Mouse (Mus musculus): ENCODE data around the gene Fbrsl1.

Gene Fbrsl1

DNA sequence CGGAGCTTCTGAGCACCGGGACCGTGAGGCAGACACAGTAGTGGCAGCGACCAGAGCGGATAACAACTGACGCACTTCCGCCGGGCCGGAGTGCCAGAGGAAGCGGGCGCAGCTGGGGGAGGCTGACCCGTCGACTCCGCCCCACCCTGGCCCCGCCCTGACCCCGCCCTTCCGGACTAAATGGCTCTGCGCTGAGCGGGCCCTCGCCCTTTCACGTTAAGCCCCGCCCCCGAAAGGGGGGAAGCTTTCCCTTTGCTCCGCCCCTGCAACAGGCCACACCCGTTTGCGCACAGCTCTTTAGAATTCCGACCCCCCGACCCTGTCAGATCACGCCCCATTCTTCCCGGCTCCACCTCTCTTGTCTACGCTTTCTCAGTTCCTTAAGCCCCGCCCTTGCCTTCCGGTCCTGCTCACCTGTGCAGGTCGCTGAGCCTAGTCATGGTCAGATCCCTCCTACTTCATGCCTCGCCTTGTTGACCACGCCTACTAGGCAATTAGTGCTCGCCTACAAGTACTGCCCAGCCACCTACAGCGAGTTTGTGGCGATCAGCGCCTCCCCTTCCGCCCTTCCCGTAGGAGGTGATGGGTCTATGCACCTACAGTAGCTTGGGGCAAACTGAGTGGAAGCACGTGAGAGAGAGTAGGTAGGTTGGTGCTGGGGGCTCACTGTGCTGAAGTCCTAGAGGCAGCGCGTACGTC, at the start of gene Fbrsl1:
Fbrsl1 (minus strand) TSS at position 68 of the 699 bp plus-strand sequence.
- DNase-seq (ENCODE audit: low read depth in 1 of 2, low spot score in 2 of 2), result peak; percentile 85 to 89

DNA sequence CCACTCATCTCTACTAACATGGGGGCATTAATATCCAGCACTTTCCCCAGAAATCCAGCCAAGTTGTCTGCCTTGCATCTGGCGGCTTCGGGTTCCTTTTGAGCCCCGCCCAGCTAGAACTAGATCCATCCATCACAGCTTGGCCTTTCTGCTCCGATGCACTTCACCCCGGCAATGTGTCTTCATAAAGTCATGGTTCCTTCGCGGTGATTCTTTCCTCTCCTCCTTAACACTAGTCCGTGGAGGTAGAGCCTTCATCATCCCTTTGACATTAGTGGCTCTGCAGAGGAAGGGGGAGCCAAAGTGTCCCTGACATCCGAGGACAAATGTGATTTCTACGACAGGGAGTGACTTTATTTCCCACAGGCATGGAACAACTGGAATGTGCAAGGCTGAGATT, 49.8 kb upstream of the Fbrsl1 start:
- no peak for DNase-seq (ENCODE audit: low read depth in 1 of 2, low spot score in 2 of 2)

DNA sequence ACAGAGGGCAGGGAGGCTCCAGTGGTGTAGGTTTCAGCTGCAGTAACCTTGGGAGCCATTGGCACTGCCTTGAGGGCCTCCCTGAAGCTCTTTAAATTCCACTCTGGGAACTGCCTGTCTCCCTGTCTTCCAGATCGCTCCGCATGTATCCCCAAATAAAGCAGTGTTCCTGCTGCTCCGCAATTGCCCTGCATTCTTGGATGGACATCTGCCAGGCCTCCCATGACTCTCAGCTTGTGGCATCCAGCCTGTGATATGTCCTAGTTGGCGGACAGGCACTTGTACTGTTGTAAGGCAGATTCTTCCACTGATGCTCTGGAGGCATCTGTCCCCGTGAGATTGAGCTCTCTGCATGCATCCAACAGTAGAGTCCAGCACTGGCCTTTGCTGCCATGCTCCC, 49.3 kb upstream of the Fbrsl1 start:
- no peak for DNase-seq (ENCODE audit: low read depth in 1 of 2, low spot score in 2 of 2)

DNA sequence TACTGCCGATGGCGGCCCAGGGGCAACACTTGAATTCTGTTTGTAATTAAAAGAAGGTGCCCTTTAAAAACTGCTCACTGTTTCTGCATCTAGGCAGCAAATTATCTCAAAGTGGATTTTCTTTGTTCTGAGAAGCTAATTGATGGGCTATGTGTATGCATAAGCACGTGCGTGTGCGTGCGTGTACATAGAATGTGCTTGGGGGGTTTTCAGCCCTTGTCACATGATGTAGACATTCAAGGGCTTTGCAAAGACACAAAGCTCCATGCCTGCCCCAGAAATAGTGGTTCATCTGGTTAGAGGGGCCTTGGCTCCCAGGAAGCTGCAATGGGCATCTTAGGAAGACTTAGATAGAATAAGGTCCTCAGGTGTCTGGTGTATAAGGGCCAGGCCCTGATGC, 46.7 kb upstream of the Fbrsl1 start:
- no peak for DNase-seq (ENCODE audit: low read depth in 1 of 2, low spot score in 2 of 2)

DNA sequence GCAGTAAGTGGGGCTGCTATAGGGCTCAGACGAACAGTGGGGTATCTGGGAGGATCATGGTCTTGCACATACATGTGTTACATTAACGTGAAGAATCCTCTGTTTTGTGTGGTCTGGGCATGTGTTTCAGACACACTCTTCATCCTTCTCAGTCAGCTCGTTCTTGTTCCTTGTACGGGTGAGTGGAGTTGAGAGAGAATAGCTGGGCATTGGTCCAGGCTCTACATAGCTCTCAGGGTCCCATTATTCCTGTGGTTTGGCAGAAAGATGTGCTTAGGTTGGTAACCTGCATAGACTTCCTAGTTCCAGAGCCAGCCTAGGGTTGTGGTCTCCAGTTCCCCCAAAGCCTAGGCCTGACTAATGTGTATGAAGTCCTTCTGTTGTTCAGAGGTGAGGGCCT, 46.1 kb upstream of the Fbrsl1 start:
- DNase-seq (ENCODE audit: low read depth in 1 of 2, low spot score in 2 of 2), result no peak

DNA sequence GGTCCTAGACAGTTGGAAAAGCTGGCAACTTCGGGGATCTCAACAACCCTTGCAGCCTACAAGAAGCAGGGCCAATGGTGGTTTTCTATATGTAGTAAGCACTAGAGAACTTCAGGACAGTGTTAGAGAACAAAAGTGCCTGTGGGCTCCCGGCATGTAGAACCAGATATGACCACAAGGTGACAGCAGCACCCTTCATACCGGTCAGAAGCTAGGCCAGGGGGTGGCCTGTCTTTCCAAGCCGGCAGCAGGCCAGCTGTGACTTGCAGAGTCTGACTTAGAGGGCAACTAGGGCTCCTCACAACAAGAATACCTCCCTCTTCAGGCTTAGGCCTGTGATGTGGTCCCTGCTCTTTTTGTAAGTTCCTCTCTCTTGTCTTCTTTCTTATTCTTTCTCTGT, 45.5 kb upstream of the Fbrsl1 start:
- DNase-seq (ENCODE audit: low read depth in 1 of 2, low spot score in 2 of 2), result peak in 1 of 2 experiments; percentile 7

DNA sequence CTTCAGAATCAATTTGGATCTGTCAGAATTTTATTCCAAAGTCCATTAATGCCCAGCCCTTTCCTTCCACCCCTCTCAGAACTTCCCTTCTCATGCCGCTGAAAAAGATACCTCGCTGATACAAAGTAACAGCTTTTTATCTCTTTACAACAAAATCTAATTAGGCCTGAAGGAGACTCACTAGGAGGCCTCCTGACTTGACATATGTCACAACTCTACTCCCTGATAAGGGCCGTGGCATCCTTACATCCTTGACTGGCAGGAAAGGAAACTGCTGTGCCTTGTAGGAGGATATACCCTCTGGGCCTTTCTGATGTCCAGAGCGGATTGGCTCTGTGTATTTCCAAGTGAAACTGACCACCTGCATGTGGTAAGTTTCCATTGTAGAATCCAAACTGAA, 41.3 kb upstream of the Fbrsl1 start:
- no peak for DNase-seq (ENCODE audit: low read depth in 1 of 2, low spot score in 2 of 2)

DNA sequence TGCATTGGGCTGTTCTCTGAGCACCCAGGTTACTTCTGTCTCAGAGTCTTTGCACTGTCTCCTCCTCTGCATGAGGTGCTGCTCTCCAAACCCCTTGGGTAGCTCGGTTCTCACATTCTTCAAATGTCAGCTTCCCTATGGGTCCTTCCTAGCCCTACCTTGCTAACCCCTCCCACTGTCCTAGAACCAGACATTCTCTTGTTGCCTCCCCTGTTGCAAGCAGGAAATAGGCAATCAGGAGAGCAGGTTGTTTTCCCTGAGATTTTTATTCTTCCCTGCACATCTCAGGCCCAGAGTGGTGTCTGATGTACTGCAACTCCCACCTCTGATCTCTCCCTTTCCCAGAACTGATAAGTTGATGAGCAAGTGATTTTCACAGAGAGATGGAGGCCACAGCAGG, 39.6 kb upstream of the Fbrsl1 start:
- DNase-seq (ENCODE audit: low read depth in 1 of 2, low spot score in 2 of 2), result no peak

DNA sequence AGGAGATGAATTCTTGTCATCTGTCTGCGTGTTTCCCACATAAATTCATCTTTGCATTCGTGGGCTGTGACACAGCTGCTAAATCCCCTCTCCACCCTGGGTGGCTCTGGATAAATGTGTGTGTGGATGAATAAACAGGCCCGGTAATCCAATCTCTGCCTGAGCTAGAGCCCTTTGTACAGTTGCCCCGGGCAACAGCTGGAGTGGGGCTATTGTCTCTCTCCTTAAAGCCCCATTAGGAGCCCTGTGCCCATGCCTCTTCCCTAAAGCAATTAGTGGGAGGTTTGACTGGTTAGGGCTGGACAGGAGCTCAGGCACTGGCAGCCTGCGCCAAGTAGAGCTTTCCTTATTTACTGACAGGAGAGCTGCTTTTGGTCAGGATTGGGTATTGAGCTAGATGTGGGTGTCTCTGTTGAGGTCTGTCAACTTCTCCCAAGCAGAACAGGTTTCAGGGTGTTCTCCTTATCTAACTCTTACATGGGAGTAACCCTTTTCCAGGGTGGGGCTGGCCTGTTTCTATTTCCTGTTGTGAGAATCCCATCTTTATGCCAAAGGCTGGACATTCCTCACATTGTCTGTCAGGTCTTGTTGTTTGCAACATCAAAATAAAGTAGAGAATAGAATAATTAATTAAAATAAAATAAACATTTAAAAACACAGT, 38.5 kb upstream of the Fbrsl1 start:
- DNase-seq (ENCODE audit: low read depth in 1 of 2, low spot score in 2 of 2), result no peak

DNA sequence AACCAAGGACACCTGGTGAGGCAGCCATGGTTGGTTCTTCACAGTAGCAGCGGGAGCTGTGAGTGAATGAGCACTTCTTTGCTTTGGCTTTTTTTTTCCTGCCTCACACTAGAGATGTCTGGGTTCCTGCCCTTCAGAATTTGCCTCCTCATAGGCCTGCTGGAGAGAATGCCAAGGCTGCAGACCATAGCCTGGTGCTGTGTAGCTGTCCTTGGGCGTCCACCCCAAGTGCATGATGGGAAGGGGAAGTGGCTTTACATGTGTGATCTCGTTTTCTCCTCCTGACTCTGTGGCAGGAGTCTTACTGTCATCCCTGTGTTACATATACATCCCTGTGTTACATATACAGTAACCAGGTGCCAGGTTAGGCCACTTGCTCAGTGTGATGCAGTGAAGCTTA, 36.4 kb upstream of the Fbrsl1 start:
- DNase-seq (ENCODE audit: low read depth in 1 of 2, low spot score in 2 of 2), result no peak

DNA sequence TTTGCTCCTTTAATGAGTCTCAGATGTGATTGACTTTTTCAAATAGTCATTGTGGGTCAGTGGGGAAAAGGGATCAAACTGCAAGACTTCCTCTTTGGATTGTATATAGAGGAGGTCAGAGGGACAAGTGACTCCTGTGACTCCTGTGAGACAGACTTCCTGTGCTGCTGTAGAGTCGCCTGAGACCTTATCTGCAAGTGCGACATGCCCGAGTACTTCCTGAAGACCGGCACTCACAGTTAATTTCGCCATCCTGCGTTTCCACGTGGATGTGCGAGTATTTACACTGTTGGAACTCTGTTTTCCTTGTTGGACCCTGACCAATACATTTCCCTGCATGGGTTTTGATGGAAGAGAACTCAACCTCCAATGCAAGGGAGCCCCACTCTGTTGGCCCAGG, 30.9 kb upstream of the Fbrsl1 start:
- DNase-seq (ENCODE audit: low read depth in 1 of 2, low spot score in 2 of 2), result no peak

DNA sequence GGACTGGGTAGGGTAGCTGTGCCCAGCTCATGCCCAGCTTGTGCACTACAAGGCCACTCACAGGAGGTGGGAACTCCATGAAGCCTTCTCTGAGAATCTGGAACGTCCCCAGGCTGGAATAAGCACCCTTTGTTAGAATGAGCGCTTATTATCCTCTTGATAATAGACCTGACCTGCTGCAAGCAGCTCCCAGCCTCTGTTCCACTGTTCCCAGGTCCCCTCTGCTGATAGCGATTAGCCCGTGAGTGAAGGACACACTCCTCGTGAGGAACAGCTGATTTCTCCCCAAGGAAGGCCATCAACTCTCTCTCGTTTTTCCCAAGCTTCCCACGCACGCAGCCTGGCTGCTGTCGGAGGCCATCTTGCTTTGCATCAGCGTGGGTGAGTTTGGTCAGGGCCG, 25.9 kb upstream of the Fbrsl1 start:
- DNase-seq (ENCODE audit: low read depth in 1 of 2, low spot score in 2 of 2), result no peak

DNA sequence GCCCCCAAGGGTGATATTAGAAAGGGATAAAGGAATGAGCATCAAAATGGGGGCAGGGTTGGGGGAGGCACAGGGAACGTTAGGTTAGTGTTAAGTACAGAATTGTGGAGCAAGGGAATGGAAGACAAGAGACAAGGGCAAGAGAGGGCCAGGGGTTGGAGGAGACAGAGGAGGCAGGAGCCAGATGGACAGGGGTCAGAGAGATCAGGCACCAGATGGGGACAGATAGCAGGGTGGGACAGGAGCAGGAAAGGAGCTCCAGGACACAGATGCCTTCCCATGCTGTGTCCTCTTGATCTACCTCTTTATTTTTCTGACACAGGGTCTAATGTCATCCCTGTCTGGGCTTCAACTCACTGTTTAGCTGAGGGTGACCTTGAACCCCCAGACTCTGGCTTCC, 24.5 kb upstream of the Fbrsl1 start:
- no peak for DNase-seq (ENCODE audit: low read depth in 1 of 2, low spot score in 2 of 2)

DNA sequence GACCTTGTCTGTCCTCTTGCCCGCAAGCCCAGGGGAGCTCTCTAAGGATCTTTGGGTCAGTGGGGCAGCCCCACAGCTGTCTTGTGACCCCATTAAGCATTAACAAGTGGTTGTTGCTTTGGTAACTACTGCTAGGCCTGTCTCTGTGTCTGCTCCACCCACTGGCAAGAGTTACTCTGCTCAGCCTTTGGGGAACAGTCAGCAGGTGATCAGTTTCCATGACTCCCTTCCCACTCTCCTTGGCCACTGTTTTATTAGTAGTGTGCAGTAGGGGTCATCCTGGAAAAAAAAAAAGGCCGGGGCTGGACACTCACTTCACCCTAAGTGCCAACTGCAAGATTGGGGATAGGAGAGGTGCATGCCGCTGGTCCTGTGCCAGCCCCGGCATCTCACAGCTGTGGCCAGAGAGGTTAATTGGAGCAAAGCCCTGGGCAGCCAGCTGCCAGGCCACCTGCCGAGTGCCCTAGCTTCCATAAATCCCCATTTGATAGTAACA, 23.7 kb upstream of the Fbrsl1 start:
- no peak for DNase-seq (ENCODE audit: low read depth in 1 of 2, low spot score in 2 of 2)

DNA sequence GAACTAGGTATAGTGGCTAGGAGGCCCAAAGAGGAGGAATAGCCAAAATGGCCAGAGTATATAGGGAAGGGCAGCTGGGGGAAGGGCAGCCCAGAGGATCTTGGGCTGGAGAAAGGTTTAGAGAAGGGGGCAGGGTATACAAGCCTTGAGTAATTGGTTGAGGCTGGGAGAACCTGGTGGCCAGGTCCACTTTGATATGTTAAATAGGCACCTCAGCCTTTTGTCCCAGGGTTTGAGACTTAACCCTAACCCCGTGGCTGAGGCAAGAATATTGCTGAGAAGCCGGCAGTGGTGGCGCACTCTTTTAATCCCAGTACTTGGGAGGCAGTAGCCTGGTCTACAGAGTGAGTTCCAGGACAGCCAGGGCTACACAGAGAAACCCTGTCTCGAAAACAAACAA, 23.0 kb upstream of the Fbrsl1 start:
- no peak for DNase-seq (ENCODE audit: low read depth in 1 of 2, low spot score in 2 of 2)

DNA sequence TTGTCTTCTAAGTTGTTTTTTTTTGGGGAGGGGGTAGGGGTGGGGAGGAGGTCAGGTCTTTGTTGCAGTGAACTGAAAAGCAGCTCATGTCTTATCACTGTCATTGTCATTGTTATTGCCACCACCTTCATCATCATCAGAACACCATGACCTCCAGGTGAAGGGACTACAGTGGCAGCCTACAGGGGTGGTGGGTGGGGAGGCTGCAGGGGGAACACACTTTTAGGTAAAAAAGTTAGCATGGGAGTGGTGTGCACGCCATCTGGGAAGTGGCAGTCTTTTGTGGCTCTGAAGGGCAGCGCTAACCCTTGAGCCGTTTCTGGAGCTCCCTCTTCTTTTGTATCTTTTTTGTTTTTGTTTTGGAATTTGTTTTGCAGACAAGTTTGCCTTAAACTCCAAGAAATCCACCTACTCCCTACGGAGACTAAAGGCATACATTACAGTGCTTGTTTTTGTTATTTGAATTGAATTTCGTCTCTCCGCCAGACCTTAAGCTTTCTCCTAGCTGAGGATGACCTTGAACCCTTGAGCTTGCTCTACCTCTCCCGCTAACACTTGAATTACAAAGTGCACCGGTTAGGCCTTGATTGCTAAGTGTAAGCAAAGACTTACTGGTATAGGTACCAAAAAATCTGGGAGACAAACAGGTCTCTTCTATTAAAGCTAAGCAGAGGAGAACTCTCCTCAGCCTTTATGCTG, 21.1 kb upstream of the Fbrsl1 start:
- no peak for DNase-seq (ENCODE audit: low read depth in 1 of 2, low spot score in 2 of 2)

DNA sequence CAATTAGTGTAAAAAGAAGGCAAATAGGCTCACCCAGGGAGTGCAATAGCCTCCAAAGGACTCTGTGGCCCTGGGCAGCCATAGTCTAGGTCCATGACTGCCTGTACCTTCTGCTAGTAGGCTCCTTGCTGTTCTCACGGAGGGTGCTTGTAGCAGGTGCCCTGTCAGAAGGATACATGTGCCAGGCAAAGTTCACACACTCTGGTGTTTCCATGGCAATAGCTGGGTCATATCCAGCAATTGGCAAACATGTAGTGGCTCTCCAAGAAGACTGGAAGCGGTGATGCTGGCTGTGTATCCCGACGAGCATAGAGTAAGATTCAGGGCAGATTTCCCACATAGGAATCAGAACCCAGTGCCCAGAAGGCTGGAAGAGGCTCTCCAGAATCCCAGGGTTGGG, 20.0 kb upstream of the Fbrsl1 start:
- no peak for DNase-seq (ENCODE audit: low read depth in 1 of 2, low spot score in 2 of 2)

DNA sequence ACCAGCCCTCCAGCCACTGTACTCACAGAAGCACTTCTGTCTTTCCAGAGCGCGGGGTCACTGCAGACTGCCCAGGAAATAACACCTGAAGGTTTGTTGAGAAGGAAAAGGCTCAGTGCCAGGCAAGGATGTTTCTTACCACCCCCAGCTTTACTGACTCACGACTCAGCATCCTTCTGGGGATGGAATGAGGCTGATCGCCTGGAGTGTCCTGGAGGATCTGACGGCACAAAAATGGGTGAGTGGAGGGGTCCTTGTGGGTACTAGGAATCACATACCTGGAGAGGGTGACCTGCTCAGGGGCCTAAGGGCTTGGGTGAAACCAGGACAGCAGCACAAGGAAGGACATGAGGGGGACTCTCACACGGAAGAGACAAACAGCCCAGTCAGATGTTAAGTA, 19.4 kb upstream of the Fbrsl1 start:
- no peak for DNase-seq (ENCODE audit: low read depth in 1 of 2, low spot score in 2 of 2)

DNA sequence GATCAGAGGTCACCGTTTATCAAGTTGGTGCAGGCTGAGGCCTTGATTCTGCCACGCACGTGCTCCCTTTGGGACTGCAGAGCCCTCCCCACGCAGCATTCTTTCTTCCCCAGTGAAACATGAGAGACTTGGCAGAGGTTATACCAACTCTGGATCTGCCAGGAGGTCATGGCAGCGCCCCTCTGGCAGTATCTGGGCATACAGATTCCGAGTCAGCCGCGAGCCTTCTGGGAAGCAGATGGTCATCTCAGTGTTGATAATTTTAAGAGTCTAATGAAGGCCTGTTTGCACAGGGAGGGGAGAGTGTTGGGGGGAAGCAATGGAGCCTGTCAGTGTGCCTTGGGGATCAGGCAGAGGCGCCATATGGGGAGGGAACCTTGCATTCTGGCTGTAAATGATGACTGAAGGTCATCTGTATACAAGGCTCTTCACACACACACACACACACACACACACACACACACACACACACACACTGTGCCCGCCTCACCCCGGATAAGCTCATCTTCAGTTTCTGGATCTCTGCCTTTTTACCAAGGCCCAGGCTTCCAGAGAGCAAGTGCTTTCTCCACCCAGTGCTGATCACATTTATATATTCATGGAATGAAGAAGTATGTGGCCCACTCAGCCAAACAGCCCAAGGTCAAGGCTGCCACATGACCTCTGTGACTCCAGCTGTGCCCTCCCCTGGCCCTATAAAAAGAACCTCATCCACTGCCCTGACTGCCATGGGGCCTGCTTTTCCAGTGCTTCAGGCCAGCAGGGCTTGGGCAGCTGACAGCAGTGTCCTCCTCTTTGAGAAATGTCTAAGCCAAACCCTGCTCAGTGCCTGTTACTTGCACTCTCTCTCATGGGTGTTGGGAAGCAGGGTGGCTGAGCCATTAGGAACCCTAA, 18.5 kb upstream of the Fbrsl1 start:
- DNase-seq (ENCODE audit: low read depth in 1 of 2, low spot score in 2 of 2), result no peak

DNA sequence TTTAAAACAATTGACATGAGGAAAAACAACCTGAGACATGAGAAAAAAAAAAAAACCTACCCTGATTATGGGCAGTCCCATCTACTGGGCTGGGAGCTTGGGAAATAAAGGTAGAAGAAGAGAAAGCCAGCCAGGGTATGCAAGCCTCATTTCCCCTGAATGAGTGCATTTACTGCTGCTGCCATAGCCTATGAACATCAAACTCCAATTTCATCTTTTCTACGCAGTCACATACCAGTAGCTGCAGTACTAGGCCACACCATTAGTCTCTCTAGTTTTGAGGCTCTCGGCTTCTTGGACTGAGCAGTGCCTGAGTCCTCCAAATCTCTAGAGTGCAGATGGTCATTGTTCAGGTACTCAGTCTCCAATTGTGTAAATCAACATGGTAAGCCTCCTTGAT, 14.3 kb upstream of the Fbrsl1 start:
- DNase-seq (ENCODE audit: low read depth in 1 of 2, low spot score in 2 of 2), result no peak

DNA sequence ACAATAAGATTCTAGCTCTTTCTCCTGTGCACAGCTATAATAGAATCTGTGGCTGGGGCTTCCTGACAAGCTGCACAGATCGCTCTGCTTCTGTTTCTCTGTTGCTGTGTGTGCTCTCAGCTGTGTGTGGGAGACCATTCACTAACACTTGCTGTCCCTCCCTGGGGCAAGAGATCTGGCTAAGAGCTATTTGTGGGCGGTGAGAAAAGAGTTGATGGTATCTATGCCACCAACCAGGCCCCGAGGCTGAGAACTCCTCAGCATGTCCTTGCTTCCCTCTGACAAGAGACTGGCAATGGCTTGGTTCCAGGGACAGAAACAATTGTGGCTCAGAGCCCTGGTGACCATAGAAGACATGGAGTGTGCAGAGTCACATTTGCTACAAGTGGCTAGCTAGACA, 10.6 kb upstream of the Fbrsl1 start:
- no peak for DNase-seq (ENCODE audit: low read depth in 1 of 2, low spot score in 2 of 2)
